Mouse (Mus musculus) cerebellum, adult (tissue): ENCODE data around the gene Guca2b.

ENCODE experiments used
- ATAC-seq: cut with Nextera tagmentation; 2 replicates; pipeline ENCODE4 v1.9.2; 2017; ENCODE audit warnings: mild to moderate bottlenecking, moderate library complexity, mixed read lengths; ENCODE audit not compliant: insufficient number of reproducible peaks, low FRiP score, low TSS enrichment

Gene Guca2b

GRCm38 (mm10) chr4:119658731-119659130 is at the start of gene Guca2b:
TSS of gene Guca2b (minus strand) at chr4:119658954.
- ATAC-seq: no peak

GRCm38 (mm10) chr4:119707751-119708150 is 49.0 kb upstream of the Guca2b start:
- no peak for ATAC-seq

DNA sequence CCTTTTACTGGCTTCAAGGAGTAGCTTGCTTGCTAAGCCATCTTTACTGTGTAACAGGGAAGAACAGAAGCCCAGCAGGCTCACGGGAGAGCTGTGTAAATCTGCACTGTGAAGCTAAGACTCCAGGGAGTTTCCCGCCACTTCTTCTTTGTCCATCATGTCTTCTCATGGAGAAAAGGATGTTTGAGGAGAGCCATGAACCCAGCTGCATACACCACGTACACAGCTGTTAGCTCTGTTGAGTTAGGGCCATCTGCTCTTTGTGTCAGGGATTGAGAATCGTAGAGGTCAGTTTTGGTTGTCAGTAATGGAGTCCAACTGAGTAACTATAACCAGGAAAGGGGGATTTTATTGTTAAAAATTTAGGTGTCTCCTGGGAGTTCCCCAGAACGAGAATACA is 48.6 kb upstream of the Guca2b start:
- no peak for ATAC-seq

GRCm38 (mm10) chr4:119703965-119704364 is 45.2 kb upstream of the Guca2b start:
- no peak for ATAC-seq

DNA sequence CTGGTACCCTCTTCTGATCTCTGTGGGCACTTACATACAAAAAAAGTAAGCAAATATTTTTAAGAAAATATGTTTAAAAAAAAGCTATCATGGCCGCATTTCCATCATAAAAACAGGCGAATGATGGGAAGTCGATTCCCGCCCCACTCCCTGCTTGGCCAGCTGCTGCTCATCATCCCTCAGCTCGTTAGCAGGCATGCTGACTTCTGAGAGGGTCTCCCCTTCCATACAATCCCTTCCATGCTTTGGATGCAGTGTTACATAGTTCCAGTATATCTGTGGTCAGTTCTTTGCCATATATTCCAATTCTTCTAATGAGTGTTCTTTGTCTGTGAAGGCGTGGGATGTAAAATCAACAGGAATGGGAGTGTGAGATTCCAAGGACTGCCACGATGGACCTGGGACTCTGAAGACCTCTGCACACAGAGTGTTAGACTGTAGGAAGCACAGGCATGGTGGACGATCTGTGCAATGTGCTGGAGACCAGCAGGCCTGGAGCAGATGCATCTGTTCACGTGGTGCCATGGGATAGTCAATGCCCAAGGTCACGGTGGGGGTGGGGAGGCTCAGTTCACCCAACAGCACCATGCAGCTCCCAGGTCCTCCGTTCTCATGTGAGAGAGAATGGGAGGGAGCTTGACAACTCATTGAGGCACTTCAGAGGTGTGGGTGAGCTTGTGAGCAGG is 42.7 kb upstream of the Guca2b start:
- ATAC-seq: no peak

DNA sequence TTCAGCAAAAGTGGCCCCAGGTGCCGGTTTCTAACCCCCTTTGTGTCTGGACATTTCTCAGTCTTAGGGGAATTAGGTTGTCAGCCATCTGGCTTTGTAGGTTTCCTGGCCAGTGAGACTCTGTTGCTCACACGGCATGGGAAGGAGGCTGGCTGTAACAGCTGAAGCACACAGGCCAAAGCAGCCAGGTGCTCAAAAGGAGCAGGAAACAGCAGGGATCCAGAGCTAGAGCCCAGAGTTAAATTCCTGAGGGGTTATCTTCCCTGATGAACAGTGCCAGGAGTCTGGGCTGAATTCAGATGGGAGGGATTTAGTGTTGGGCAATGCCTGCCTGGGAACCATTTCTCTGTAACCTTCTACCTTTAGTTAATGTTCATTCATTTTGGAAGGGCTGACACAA is 39.6 kb upstream of the Guca2b start:
- peak; percentile 66 for ATAC-seq

DNA sequence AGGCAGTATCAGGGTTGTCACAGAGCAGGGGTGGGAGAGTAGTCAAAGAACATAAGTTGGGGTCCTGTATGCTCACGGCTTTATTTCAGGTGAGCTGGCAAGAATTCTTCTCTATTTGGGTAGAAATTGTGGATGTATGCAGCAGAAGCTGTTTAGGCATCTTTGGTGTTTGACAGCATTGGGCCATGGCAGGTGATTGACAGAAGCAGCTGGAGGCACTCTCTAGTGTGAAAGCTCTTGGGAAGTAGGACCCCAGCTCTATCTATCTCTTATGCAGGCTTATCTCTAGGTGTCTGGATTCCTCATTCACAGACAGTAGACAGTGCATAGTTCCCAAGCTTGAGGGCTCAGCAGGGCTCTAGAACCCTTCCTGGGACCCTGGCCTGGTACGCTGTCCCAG is 27.0 kb upstream of the Guca2b start:
- ATAC-seq: no peak

DNA sequence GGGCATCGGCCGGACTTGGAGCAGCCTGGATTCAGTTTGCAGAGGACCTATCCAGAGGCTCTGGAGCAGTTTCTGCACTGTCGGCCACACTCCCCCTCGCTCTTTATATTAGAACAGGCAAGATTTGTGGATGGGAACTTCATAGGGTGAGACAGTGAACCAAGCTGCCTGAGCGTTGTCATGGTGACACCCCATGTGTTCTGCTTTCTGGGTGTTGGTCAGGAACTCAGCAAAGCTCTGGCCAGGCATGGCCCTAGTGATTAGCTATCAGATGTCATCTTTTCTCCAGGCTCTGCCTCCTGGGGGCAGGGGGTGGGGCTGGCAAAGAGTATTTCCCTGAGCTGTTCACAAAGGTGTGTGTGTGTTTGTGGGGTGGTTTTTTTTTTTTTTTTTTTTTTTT is 23.8 kb upstream of the Guca2b start:
- no peak for ATAC-seq

- no peak for ATAC-seq
Measured at GRCm38 (mm10) chr4:119672685-119673084, 13.9 kb upstream of the Guca2b start.

GRCm38 (mm10) chr4:119671164-119671563 is 12.4 kb upstream of the Guca2b start:
- no peak for ATAC-seq

GRCm38 (mm10) chr4:119670736-119671135 is 12.0 kb upstream of the Guca2b start:
- no peak for ATAC-seq

DNA sequence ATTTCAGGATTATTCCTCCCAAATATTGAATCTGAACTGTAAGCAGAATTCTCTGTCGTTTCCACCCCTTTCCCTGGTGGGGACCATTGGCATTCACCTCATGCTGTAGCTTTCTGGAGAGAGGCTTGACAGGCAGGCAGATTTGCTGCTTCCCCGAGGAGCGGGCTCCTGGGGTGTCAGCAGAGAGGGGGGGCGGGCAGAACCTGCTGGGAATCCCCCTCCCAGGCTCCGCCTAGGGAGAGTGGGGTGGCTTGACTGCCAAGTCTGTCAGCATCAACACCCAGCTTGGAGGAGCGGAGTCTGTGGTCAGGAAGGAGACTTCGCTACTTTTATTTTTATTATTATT is 11.4 kb upstream of the Guca2b start:
- no peak for ATAC-seq

DNA sequence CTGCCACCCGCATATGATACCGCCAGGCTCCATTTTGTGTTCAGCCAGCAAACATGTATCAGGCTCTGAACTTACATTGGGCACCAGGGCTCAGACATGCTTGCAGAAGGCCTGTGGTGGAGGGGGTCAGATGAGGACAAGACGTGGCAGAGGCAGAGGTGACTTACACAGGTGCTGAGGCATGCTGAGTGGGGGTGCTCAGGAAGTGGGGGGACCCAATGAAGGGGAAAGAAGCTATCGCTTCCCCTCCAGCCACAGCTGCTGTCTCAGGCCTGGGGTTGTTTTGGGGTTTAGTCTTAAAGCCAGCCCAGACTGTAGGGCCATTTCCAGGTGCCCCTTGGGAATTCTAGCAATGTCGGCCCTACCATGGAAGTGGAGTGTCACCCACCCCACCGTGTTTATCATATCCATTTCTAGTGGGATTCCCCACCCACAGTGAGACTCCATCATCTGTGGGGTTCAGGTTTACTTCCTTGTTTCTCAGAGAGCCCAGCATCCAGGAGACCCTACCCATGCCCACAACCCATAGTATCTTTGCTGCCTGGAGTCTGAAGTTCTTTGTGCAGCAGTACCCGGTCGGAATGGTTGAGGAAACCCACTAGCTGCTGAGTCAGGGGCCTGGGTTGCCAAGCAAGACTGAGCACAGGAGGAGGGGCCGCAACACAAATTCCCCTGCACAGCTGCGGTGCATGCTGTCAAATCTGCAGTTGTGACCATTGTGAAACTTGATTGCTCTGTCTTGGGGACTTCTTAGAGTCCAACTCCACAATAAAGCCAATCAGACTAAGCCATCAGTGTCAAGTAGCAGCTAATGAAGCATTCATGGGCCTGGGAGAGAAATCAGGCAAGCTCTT is 10.8 kb upstream of the Guca2b start:
- ATAC-seq: no peak

DNA sequence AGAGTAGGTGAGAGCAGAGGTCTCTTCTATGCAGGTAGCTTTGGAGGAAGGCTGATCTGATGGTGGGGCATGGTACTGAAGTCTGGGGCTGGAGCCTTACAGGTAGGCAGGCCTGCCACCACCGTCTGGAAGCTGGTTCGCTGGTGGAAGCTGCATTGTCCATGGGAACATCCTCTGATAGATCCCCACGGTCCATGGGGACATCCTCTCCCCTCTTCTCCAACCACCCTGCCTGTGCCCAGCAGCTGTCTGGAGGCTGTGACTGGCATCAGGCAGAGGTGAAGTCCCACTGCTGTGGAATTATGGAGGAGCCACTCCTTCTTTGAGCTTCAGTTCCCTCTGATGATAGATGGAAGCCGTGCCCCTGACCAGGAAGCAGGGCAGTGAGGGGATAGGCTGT is 9.8 kb upstream of the Guca2b start:
- ATAC-seq: no peak

DNA sequence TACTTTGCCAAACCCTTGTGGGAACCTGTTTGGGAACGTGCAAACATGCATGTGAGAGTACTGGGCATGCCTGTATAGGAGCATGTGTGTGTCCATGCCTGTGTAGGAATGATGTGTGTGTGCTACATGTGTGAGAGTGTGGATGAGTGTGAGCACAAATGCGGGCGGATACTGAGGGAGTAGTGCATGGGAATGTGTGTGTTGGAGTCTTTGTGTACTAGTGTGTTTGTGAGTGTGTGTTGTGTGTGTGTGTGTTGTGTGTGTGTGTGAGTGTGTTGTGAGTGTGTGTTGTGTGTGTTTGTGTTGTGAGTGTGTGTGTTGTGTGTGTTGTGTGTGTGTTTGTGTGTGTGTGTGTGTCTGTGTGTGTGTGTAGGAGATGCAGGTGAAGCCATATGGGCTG is 9.4 kb upstream of the Guca2b start:
- ATAC-seq: no peak

- no peak for ATAC-seq
Measured at GRCm38 (mm10) chr4:119667454-119667853, 8.7 kb upstream of the Guca2b start.

GRCm38 (mm10) chr4:119666116-119666515 is 7.4 kb upstream of the Guca2b start:
- ATAC-seq: no peak

- ATAC-seq: no peak
Measured at GRCm38 (mm10) chr4:119665166-119665565, 6.4 kb upstream of the Guca2b start.

DNA sequence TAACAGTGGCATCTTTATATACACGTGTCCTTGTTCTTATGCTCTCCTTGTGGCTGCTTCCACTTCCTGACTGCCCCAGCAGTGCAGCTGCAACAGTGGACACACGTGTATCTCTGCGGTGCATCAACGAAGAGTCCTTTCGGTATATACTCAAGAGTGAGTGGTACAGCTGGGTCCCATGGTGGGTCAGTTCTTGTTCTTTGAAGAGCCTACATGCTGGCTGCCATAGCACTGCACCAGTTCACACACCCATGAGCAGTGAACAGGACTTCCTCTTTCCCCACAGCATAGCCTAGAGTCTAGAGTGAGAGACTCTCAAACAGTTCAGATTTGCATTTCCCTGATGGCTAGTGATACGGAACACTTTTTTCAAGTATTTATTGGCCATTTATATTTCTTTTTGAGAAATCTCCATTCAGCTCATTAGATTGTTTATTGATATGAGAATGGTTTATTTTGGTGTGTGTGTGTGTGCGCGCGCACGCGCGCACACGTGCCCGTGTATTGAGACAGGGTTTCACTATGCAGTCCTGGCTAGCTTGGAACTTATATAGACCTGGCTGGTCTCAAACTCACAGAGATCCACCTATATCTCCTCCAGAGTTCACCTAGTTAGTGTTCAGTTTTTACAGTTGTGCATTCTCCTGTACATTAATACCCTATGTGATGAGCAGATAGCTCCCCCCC is 4.8 kb upstream of the Guca2b start:
- no peak for ATAC-seq

DNA sequence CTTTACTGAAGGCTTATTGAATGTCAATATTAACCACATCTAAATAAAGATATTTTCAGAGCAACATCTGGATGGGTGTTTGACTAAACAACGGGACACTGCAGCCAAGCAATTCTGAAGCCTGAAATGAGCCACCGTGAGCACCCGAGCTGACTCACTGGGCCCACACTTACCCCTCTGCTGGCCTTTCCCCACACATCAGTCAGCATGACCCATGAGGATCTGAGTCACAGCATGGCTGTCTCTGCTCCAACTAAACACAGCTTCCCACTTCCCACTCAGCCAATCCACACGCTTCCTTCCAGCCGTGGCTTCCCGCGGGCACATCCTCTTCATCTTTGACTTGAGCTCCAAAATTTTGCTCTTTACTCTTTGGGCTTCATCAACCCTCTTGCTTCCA is 4.2 kb upstream of the Guca2b start:
- ATAC-seq: no peak

GRCm38 (mm10) chr4:119662151-119662550 is 3.4 kb upstream of the Guca2b start:
- no peak for ATAC-seq
